ENCODE assay signal across 8 mouse cellular contexts in genomic region chr10:5805243-5805730, GRCm38 (mm10). TPM values are rescaled to one million over a fixed set of nuclear protein-coding genes. Genes with fewer than 3 reads are reported as not detected.
DNase-seq lines count a peak whose midpoint lies in the region; ATAC-seq and TF ChIP-seq lines count a peak whose summit lies in the region.

Gene Fbxo5, minus strand, starts transcription at chr10:5805600.

- H3K9ac ChIP-seq in hindbrain, embryonic 15.5 days: peak within 1 kb of the TSS; percentile 59

- peaks cover 13% of the 10 kb centered on the region for H3K36me3 ChIP-seq in hindbrain, embryonic 15.5 days
- no peaks in the 10 kb centered on the region for H3K36me3 ChIP-seq in macrophage (ENCODE audit: inconsistent target)

- no peak; the same call in 1 of the 2 replicates for TF ChIP-seq CTCF in left cerebral cortex, adult 2 months (IDR thresholded peaks at IDR 0.05)

- H3K4me2 ChIP-seq in hindbrain, embryonic 15.5 days: peak within 1 kb of the TSS; percentile 98

- H3K4me1 ChIP-seq in hindbrain, embryonic 15.5 days (replicated peaks): peaks cover 28% of the 10 kb centered on the region

- DNase-seq in WW6 (ENCODE audit: low read depth, low spot score): peak; percentile 94
- peak; percentile 98 to 100 for DNase-seq in cerebellum, postnatal 25 days
- DNase-seq in frontal cortex, postnatal 14 days (ENCODE audit: low spot score in 2 of 2): peak; percentile 98
- peak; percentile 96 to 98 for DNase-seq in left cerebral cortex, adult 2 months (ENCODE audit: extremely low spot score in 1 of 2, low spot score in 2 of 2)
- peak; percentile 96 to 98 for DNase-seq in right cerebral cortex, adult 2 months (ENCODE audit: low spot score in 2 of 2)
- DNase-seq in urinary bladder, postnatal 14 days (ENCODE audit: low spot score): peak; percentile 98

- H3K27me3 ChIP-seq in hindbrain, embryonic 15.5 days: no peaks in the 10 kb centered on the region

- H3K27ac ChIP-seq in hindbrain, embryonic 15.5 days (replicated peaks): peak within 1 kb of the TSS; percentile 93
- H3K27ac ChIP-seq in left cerebral cortex, adult 2 months: peak within 1 kb of the TSS; percentile 81
- peak within 1 kb of the TSS; percentile 88 for H3K27ac ChIP-seq in macrophage

- peak within 1 kb of the TSS; percentile 72 for H3K4me3 ChIP-seq in hindbrain, embryonic 15.5 days
- H3K4me3 ChIP-seq in left cerebral cortex, adult 2 months: peak within 1 kb of the TSS; percentile 55
- H3K4me3 ChIP-seq in macrophage (ENCODE audit: inconsistent target): peak within 1 kb of the TSS; percentile 78

- H3K79me2 ChIP-seq in macrophage (ENCODE audit: inconsistent target): peaks cover 49% of the 10 kb centered on the region

- intact Hi-C loops in left cerebral cortex, adult 2 months (cut with DNase I): no loop called here

- ATAC-seq in hindbrain, embryonic 15.5 days (ENCODE audit: low FRiP score, low read depth): peak; percentile 97

- no peaks in the 10 kb centered on the region for H3K9me3 ChIP-seq in hindbrain, embryonic 15.5 days

- under 1% methylated on average over 42 of the region's 42 CpGs for WGBS in hindbrain, embryonic 15.5 days
- under 1% methylated on average over 42 of the region's 42 CpGs for WGBS in macrophage (ENCODE audit: missing documents)

RNA-seq across cellular contexts. Expression of gene Fbxo5, which starts in this region (rescaled TPM):
- polyA plus RNA-seq in hindbrain, embryonic 15.5 days (2015; fragmentation: Nextera tagmentation; extraction: Ambion mirVana): 14.2 and 16.9 TPM in 2 replicates
- 1 to 10 TPM; 1.3 to 1.7 TPM for total RNA-seq in left cerebral cortex, adult 2 months (2021)
- 10 to 100 TPM in 3 of 26 experiments, 1 to 10 TPM in 21, under 1 TPM in 2; 0.70 to 12.5 (median 3.3) TPM for total RNA-seq in macrophage (2018; cell fraction: chromatin; rRNA removed)
- total RNA-seq in macrophage (2018; cell fraction: cytosol; rRNA removed): 1 to 10 TPM in 22 of 26 experiments, under 1 TPM in 4; 0.52 to 4.7 (median 2.2) TPM
- total RNA-seq in macrophage (2018; cell fraction: nucleus; rRNA removed): 10 to 100 TPM in 1 of 26 experiments, 1 to 10 TPM in 20, under 1 TPM in 5; 0.78 to 21.6 (median 2.0) TPM
- polyA plus RNA-seq in macrophage (2018): 2.5 to 10.0 TPM (median 6.6 TPM) in 3 replicates

Comparison
In these comparisons a context has a peak if more than half of its experiments do, and no peak if none do; other contexts are left out.
1. Peak in every context shown above with its lines: DNase-seq, ATAC-seq, H3K4me3 ChIP-seq and H3K27ac ChIP-seq.